Mouse (Mus musculus) retina, postnatal 1 day (tissue): ENCODE results near the gene Col19a1.
A peak's percentile ranks its signal among the peaks of the same experiment; 100 is the strongest.

ENCODE experiments used
- DNase-seq: peaks from one replicate; pipeline ENCODE4 v3.0.0-alpha.2; 2012

Col19a1 gene

DNA sequence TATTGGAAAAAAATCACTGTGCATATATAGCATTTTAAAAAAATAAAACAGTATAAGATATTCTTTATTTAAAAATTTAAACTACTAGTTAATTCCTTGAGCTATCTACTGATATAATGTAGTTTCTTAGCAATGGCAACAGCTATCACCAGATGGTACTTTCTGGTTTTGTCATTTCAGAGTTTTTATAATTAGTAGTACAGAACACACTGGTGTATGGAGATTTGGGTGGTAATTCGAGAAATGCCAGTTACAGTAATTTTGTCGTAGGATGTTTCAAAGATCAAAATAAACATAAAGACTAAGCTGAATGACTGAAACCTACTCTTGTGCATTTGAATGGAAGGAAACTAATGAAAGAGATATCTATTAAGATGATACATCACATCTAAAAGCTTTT lies 129.3 kb downstream of the Col19a1 start:
- no peak for DNase-seq

DNA sequence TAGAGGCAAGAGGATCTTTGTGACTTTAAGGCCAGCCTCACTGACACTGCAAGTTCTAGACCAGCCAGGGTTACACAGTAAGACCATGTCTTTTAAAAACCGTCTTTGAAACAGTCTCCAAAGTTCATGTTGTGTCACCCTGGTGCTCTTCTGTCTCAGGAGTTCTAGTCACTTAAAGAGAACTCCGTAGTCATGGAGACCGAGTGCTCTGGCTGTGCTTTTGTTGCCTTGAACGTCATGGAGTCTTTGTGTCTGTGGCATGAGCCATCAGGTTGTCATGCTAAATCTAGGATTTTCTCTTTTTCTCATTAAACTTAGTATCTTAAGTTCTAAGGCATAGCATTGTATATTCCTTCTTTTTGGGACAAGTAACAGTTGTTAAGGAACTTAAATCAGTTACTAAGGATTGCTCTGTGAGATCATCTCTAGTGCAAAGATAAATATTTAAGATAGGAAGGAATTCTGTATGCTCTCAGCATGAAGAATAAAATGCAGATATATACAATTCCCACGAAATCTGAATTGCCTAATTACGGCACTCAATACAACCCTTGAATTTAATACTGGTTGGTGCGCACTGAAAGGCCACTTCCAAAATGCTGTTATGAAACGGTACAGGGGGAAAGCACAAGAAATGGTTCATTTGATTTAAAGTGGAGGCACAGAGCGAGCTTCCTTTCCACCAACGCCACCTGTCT lies 134.6 kb downstream of the Col19a1 start:
- DNase-seq: peak; percentile 4

DNA sequence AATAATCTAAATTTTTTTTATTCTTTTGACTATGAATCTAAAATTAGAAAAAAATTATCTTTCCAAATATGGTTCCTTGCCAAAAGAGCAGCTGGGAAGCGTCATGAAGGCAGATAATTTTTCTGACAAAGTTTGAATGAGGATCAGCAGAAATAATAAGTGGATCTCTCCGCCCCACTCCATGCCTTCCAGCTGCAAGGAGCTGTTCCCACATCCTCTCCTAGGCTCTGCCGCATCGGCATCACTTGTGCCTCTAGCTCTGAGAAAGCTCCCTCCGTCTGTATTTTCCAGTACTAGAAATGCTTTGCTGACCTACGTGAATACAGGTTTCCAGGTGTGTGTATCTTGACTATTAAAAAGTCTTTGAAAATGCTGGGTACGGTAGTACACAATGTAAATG lies 135.1 kb downstream of the Col19a1 start:
- DNase-seq: no peak

DNA sequence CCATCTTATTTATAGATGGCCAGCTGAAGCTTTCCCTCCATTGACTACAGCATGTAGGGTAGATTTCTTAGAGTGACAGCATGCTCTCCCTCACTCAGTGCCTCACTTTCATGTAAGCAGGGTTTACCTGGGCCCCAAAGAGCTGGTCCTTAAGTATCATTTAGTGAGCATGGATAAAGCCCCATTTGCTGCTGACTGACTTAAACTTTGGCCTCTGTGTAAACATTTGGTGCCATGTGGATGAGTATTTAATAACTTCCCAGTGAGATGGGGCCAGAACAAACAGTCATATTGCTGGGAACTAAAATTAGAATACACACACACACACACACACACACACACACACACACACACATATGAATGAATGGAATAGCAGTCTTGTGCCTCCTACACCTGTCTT lies 149.8 kb downstream of the Col19a1 start:
- DNase-seq: no peak

DNA sequence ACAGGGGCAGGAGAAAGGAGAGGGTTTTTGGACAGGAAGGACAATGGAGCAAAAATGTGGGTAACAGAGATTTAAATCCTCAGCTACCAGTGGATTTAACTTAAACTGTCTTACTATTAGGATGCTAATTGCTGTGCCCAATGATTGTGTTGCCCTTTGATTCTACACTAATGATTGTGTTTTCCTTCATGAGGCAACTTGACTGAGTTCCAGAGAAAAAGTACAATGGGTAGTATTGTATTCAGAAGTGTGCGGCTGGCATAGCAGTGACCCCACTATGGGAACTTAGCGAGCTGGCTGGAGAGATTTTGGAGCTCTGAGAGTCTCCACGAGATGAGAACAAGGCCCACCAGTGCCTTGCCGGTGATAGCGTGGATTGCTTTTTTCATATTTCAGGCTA lies 159.0 kb downstream of the Col19a1 start:
- peak; percentile 64 for DNase-seq

DNA sequence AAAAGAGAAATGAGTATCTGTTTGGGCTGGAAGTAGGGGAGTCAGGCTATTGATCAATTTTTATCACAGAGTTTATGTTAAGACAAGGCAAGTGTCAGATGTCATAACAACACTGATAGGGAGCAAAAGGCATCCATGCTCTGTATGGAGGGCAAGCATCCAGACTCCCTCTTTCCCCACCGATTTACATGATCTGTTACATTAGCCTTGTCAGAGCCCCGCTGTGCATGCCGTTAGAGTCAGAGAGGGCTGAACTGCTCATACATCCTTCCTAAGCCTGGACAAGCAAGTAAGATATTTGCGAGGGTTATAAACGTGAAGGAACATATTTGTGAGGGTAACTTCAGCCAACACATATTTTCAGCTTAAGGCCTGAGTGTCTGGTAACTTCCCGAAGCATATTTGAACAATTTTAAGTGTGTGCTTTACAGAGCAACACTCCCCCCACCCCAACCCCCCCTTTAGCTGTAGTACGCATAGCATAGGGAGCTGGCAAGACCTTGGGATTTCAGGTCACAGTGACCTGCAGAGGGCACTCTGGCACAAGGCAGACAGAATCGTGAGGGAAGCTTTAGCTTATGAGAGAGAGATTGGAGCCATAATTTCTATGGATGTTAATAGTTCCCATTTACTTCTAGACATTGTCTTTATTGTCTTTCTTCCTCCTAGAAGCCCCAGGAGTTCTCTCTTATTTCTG lies 209.0 kb downstream of the Col19a1 start:
- DNase-seq: peak; percentile 64

DNA sequence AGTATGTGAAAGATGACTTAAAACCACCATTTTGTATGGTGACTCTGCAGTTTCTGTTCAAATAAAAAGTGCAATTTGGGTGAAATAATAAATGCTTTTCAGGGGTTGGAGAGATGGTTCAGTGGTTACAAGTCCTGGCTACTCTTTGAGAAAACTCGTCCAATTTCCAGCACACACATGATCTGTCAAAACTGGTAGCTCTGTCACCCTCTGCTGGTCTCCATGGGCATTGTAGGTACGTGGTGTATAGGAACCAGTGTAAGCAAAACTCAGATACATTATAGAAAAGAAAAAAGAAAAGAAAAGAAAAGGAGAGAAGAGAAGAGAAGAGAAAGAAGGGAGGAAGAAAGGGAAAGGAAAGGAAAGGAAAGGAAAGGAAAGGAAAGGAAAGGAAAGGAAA lies 212.4 kb downstream of the Col19a1 start:
- peak; percentile 62 for DNase-seq

DNA sequence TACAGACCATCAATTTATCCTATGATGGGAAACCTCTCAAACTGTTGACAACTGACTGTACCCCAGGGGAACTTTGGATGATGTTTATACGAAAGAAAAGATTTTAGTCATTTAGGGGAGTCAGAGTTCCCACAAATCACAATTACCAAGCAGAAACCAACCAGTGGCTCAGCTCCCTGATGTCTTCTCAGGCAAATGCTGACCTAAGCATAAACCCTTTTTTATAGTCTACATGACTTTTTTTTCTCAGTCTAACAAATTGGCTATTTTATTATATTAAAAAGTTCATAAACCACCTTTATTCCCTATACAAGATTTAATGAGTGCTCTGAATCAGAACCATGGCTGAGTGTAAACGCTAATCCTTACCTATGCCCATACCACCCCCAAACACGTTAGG lies 213.6 kb downstream of the Col19a1 start:
- no peak for DNase-seq

DNA sequence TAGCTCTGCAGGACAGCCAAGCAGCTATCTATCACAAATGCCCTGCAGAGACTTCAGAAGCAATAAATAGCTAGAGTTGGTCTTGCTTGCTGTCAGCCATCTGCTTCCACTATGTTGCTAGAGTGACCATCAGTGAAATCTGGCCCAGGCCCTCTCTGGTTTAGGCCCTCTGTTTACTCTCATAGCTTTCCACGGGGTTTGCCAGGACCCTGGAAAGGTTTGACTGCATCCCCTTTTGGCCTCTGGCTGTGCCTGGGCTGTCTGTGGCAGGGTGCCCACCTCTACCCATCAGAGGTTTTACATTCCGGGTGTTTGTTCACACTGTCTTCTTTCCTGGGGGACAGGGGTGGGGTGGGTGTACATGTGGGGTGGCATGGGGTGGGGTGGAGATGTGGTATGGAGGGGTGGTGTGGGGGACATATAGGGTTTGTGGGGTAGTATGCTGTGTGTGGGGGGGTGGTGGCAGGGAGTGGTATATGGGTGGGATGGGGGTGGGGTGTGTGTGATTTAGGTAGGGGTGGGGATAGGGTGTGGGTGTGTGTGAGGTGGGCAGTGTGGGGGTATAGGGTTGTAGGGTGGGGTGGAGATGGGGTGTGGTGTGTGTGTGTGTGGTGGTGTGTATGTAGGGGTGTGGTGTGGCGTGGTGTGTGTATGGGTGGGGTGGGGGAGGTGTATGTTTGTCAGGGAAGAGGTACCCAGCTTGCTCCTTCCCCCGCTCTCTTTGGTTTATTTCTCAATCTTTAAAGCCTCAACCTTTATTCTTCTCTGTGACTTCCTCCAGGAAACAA lies 214.6 kb downstream of the Col19a1 start:
- DNase-seq: no peak

DNA sequence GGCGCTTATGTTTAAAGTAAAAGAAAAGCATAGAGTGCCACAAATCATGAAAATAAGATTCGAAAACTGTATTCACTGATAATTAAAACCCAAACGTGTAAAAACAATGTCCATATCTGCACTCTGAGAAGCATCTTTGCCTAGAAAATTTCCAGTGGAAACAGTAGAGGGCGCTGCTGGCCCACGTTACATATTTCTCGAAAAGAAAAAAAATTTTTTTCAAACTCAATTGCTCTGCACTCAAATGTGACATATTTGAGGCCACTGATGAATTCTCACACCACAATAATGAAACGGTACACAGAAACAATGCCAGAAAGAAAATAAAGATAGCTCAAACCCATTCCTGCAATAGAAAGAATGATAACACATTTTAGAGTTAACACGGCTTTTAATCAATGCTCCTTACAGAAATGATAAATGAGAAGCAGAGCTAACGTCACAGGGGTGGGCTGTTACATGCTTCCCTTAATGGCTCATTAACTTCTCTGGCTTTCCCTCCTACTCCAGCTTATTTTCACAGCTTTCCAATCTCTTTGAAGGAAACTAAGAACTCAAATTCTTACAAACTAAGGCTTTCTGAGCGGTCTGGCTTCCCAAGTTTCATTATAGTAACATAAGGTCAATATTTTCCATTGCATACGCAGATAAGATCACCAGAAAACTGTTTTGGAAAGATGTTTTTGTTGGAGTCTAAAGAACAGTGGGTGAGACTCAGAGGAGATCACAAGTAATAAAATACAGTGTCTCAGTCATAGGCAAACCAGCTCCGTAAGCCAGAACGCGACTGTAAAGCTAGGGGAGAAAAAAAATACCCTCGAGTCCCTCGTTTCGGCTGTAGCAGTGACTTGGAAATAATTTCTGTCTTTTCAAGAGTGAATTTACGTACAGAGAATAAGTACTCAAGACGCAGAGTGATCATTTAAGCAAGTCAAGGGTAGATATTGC lies 219.4 kb downstream of the Col19a1 start:
- peak; percentile 57 for DNase-seq

DNA sequence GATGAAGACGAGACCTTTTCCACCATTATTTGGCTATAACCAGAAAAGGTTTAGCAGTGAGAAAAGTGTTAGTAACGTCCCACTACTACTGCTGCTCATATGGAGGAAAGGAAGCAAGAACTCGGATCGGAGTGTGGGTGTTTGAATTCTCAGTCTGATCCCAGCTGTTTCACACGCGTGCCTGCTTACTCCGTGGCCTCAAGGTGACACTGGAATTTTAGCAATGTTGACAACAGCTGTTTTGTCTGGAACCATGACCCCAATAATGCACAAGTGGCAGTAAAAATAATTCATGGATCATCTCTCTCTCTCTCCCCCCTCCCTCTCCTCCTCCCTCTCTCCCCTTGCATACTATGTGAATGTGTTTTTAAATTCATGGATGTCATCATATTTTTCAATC lies 222.5 kb downstream of the Col19a1 start:
- no peak for DNase-seq

DNA sequence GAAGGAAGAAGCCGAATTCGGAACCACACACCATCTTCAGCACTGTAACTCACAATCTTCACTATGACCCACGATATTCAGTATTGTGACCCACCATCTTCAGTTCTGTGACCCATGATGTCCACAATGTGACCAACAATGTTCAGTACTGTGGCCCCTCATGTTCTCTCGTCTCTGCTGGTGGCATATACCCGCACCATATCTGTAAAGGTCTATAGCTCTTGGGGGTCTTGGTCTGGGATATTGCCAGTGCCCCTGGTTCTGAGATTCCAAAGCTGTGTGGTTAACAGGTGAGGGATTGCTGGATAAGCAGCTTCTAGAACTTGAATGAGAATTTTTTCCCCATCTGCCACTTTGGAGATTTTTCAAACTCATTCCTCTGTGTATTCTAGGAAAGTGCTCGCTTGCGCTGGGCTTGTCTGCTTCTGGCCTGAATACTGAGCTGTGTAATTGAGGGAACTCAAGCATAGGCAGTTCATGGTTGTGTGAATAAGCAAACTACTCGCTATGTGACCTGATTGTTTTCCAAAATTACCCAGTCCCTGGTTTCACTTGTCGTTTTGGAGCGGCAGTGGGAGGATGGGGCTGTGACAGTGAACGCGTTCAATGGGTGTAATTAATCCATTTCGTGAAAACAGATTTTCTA lies 225.2 kb downstream of the Col19a1 start:
- peak; percentile 66 for DNase-seq

DNA sequence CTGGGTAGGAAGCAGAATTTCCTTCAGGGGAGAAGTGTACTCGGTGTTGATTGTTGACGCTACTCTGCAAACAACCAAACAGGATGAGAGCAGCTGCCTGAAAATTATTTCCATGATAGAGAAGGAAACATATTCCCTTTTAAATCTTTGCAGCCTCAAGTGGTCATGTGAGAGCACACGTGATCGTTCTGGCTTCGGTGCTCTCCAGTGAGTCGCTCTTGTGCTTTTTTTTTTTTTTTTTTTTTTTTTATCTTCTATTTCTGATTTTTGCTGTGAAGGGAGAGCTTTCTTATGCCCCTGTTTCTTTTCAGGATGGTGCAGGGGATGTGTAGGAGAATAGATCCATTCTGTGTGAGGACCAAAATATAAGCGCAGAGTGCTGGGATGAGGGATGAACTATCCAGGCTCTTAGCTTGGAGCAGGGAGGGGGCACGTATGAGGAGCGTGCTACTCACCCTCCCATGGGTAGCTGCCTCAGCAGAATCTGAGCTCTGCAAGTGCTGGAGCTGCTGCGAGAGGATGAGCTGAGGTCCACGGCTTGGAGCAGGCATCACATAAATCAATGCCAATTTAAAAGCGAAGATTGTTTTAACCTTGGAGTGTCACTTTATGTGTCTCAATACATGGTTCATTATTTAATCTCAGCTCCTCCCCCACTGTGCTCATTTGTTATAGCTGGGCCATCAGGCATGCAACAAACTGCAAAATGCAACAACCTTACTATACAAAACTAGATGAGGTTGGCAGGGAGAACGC lies 237.6 kb downstream of the Col19a1 start:
- DNase-seq: no peak

DNA sequence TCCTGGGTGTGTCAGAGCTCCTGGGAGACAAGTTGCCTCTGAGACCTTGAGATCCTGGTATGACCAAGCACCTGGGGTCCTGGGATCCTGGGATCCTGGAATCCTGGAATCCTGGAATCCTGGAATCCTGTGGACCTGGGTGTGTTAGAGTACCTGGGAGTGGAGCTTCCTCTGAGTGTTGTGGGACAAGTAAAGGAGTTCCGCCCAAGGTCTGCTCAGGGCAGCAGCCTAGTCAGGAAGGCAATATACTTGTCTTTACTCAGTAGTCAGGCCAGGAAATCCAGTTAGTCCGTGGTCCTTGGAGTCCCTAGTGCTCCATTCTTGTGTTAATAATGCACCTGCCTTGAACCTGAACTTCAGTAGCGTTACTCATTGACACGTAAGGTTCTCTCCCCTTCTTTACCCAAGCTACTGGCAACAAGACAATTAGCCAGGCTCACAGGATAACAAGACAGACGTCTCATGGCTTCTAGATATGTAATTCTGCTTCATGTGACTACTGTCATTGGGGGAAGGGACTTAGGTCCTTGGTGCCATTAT lies 239.6 kb downstream of the Col19a1 start:
- DNase-seq: no peak

DNA sequence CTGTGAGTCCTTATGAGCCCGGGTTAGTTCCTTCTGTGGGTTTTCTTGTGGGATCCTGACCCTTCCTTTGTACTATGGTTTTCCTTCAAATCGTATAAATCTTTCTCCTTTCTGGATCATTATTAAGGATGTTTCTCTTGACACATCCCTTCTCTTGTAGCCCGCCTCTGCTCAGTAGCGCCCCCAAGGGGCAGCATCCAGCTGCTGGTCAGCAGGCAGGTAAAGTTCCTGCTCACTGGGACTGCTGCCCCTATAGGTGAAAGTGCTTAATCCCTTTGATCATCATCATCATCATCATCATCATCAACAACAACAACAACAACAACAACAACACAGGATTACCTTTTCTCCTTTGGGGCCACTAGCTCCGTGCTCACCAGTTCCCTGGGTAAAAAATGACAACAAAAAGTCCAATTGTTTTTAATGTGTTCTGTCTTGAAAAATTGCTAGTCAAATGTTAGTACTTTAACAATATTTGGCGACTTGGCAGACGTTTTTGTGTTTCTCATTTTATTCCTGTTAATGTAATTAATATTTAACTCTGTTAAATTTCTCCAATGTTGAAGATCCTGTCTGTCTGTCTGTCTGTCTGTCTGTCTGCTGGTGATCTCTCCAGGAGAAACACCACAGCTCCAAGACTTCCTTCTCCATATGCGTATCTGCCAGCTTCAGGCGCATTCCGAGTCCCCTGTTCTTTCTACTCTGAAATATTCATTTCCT lies 249.6 kb downstream of the Col19a1 start:
- DNase-seq: no peak

DNA sequence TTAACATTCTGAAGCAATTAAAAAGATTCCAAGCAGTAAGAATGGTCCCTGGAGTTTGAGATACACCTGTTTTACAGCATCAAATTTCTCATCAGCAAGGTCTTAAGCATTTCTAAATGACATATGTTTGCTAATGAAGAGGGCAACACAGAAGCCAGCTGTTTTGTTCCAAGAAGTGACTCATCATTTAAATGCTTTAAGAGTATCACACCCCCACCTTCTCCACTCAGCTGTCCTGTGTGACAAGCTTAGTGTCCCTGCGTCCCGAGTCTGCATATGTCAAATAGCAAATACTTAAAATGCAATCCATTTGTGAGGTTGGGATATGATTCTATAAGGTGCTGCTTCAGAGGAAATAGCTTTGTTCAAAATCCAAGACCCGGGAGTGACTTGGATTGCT lies 251.2 kb downstream of the Col19a1 start:
- DNase-seq: no peak

DNA sequence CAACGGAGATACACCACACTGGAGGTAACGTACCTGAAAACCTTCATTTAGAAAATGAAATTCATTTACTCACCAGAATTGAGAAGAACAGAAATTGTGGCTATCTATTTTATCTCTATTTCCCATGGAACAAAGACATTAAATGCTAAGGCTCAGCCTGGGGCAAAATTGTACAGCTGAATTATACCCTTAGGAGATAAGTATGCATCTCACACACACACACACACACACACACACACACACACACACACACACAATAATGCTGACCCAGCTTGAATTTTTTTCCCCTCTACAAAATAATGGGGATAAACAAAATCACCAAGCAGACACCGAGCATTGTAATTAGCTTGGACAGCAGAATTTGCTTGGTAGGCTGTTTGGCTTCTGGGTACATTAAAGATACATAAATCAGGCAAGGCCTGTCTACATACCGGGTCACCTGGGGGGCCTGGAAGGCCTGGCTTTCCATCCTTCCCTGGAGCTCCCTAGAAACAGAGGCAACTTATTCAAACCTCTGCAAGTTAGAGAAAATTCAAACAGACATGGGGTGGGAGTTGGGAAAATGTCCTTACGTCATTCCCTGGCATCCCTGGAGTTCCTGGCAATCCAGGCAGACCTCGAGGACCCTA lies 270.2 kb downstream of the Col19a1 start:
- no peak for DNase-seq

DNA sequence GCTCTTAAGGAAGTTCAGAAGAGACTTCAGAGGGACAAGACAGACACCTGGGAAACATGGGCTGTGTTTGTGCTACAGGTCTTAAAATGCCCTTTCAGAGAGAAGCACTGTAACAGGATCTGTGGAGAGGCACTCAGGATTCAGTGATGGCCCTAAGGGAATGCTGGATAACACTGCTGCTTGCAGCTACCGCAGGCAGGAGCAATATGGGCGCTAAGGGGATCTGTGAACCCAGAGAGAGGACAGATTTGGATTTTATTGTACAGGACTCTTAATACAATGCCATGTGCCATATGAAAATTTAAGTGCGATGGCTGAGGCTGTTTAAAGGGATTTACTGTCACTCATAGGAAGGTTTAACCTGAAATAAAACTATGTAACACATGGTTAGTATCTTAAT lies 270.8 kb downstream of the Col19a1 start:
- no peak for DNase-seq

DNA sequence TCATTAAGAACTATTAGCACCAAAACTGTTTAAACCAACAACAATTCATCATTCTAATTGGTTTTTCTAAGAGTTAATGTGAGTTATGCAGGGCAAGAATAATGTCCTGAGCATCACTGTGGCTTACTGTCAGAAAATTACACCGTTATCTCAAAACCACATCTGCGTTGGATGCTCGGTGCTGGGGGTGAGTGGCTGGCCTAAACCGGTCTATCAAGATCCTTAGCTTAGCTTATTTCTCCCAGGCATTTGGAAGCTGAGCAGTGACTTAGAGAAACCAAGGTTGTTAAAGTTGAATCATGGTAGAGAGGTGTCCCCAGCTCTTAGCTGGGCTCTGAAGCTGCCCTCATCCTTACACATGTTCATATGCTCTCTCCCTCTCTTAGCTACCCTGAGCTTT lies 276.4 kb downstream of the Col19a1 start:
- no peak for DNase-seq

DNA sequence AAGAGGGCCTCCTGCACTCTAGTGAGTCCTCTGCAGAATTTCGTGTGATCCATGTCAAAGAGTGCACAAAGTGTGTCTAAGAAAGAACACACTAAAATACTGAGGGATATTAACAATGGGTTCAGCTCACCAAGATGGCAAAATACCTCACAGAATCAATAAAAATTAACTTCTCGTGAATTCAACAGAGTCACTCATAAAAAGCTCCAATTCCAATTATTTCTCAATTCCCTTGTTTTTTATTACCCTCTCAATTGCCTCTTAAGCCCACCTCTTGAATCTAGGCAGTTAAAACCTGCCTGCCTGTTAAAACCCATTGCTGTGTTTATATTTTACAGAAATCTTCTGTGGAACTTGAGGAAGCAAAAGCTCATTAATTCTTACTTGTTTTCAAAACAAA lies 277.1 kb downstream of the Col19a1 start:
- DNase-seq: no peak
